Mouse (Mus musculus) ES-E14 (cell line): ENCODE measurements around the gene Otop2. TPM values are rescaled to one million over a fixed set of nuclear protein-coding genes. Genes with fewer than 3 reads are reported as not detected.

Source experiments
- DNase-seq: peaks from one replicate; pipeline ENCODE4 v3.0.0-alpha.2; 2013; ENCODE audit warnings: low read depth, low spot score
- H3K27ac ChIP-seq: 2 replicates; pipeline ENCODE4 v1.5.1; 2012; ENCODE audit warnings: low read depth, mild to moderate bottlenecking, low read length, moderate library complexity, mixed read lengths; ENCODE audit not compliant: poor library complexity, insufficient read depth, severe bottlenecking
- H3K36me3 ChIP-seq: 2 replicates; pipeline ENCODE4 v1.6.1; 2012; ENCODE audit warnings: mild to moderate bottlenecking, low read length, moderate library complexity, mixed read lengths; ENCODE audit not compliant: control insufficient read depth, poor library complexity, insufficient read depth, severe bottlenecking
- H3K4me1 ChIP-seq, 2 experiments: fragments of 150-350 bp in 1 of 2; sonication (generic) in 1 of 2; 2 replicates each; pipeline ENCODE4 v1.6.1; 2012; ENCODE audit warnings: low read length in 2 of 2, mild to moderate bottlenecking in 1 of 2, mixed read lengths in 1 of 2; ENCODE audit not compliant: control insufficient read depth in 2 of 2, insufficient read depth in 2 of 2, poor library complexity in 1 of 2
- H3K4me3 ChIP-seq, 2 experiments: fragments of 150-350 bp in 1 of 2; sonication (generic) in 1 of 2; 2 replicates each; pipeline ENCODE4 v1.5.1; 2012; ENCODE audit warnings: low read length in 2 of 2, low read depth in 1 of 2, mild to moderate bottlenecking in 1 of 2, mixed read lengths in 1 of 2; ENCODE audit not compliant: insufficient read depth in 1 of 2, poor library complexity in 1 of 2, severe bottlenecking in 1 of 2
- H3K9ac ChIP-seq: 2 replicates; pipeline ENCODE4 v1.6.1; 2012; ENCODE audit warnings: low read depth, mild to moderate bottlenecking, low read length, mixed read lengths; ENCODE audit not compliant: poor library complexity, insufficient read depth, severe bottlenecking
- H3K9me3 ChIP-seq: fragments of 150-350 bp; sonication (generic); 2 replicates; pipeline ENCODE4 v1.6.1; 2012; ENCODE audit warnings: low read depth, mild to moderate bottlenecking, low read length; ENCODE audit not compliant: control insufficient read depth, insufficient read depth
- CHD2 ChIP-seq: IDR thresholded peaks from 2 replicates; pipeline ENCODE4 v1.6.1; 2014; ENCODE audit warnings: mild to moderate bottlenecking, low read depth, low read length, inconsistent platforms
- HCFC1 ChIP-seq: IDR thresholded peaks from 2 replicates; pipeline ENCODE4 v1.6.1; 2012; ENCODE audit warnings: low read length, inconsistent platforms, borderline replicate concordance; ENCODE audit not compliant: insufficient read depth
- MAFK ChIP-seq: IDR thresholded peaks from 2 replicates; pipeline ENCODE4 v1.6.1; 2014; ENCODE audit warnings: mild to moderate bottlenecking, low read depth, low read length, inconsistent platforms; ENCODE audit not compliant: insufficient read depth
- ZC3H11A ChIP-seq: IDR thresholded peaks from 2 replicates; pipeline ENCODE4 v1.6.1; 2012; ENCODE audit warnings: low read depth, mild to moderate bottlenecking, inconsistent platforms, low read length, borderline replicate concordance
- ZNF384 ChIP-seq: IDR thresholded peaks from 2 replicates; pipeline ENCODE4 v1.6.1; 2012; ENCODE audit warnings: low read depth, low read length, inconsistent platforms
- in situ Hi-C, 2 experiments: fragments of 600-800 bp; cut with MboI; formaldehyde crosslinking; loops; one replicate each; pipeline ENCODE4 v1.15.1; 2025; ENCODE audit warnings: low sequenced_read_pairs in 2 of 2, inconsistent platforms in 1 of 2; ENCODE audit not compliant: unreplicated experiment in 2 of 2
- total RNA-seq: library from RNA; depleted of rRNA; stranded (reverse); fragments of 300-350 nt; gene quantifications from 2 replicates; pipeline ENCODE4 v1.2.3, GENCODE M21; 2012; rRNA removed

The Otop2 gene
- total RNA-seq, 1 experiment = 0.18 TPM

DNA sequence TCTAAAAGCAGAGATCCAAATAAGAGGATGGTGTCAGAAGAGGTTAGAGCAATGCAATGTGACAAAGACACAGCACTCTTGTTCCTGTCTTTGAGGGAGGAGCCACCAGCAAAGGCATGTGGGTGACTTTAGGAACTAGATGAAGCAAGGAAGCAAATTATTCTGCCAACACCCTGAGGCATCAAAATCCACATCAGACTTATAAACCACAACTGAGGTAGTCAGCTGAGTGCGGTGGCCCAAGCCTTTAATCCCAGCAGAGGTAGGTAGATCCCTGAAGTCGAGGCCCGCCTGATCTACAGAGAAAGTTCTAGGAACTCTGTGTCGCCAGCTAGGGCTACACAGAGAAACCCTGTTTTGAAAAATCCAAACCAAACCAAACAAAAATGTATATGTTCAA is 70.3 kb downstream of the Otop2 start:
- peaks cover 0 to 2% of the 10 kb centered on the region in 2 experiments; a peak in 1 of 4 replicates for H3K4me1 ChIP-seq
- H3K9ac ChIP-seq = no peak overlapping the region
- no peaks in the 10 kb centered on the region for H3K36me3 ChIP-seq
- DNase-seq = no peak
- no peak overlapping the region for H3K27ac ChIP-seq
- H3K4me3 ChIP-seq = no peak overlapping the region
- TF ChIP-seq ZC3H11A (no peak), MAFK (no peak), ZNF384 (no peak), HCFC1 (no peak), CHD2 (no peak)
- in situ Hi-C loops = no loop called here
- no peaks in the 10 kb centered on the region for H3K9me3 ChIP-seq

DNA sequence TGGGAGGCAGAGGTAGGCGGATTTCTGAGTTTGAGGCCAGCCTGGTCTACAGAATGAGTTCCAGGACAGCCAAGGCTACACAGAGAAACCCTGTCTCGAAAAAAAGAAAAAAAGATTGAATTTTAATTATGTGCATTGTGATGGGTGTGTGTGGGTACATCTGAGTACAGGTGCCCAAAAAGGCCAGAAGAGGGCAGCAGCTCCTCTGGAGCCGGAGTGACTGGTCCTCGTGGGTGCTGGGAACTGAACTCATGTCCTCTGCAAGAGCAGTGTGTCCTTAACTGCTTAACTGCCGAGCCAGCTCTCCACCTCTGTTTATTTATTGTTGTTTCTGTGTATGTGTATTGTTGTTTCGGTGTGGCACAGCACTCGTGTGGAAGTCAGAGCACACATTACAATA is 70.9 kb downstream of the Otop2 start:
- no peak overlapping the region for H3K9ac ChIP-seq
- in situ Hi-C loops = no loop called here
- H3K4me3 ChIP-seq = no peak overlapping the region
- H3K9me3 ChIP-seq = no peaks in the 10 kb centered on the region
- DNase-seq = no peak
- peaks cover 0 to 2% of the 10 kb centered on the region in 2 experiments; a peak in 1 of 4 replicates for H3K4me1 ChIP-seq
- no peak overlapping the region for H3K27ac ChIP-seq
- H3K36me3 ChIP-seq = no peaks in the 10 kb centered on the region
- TF ChIP-seq MAFK = no peak
- TF ChIP-seq ZC3H11A = no peak
- TF ChIP-seq ZNF384 = no peak
- TF ChIP-seq CHD2 = no peak
- TF ChIP-seq HCFC1 = no peak

DNA sequence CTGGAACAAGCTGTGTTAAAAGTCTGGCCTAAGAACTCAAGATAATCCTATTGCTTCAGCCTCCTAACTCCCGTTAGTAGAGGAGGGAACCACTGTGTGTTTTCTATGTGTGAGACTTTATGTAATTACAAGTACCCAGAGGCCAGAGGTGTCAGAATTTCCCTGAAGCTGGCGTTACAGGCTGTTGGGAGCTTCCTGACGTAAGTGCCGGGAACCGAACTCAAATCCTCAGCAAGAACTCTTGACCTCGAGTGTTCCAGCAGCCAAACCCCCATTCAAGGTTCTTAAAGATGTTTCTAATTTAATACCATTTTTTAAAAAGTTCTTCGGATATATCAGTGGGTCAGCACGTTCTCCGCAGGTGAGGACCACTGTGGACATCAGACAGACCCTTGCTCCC is 74.3 kb downstream of the Otop2 start:
- no peaks in the 10 kb centered on the region for H3K36me3 ChIP-seq
- H3K4me1 ChIP-seq = peaks cover 0 to 19% of the 10 kb centered on the region in 2 experiments; a peak in 2 of 4 replicates
- no peak for DNase-seq
- H3K9ac ChIP-seq = no peak overlapping the region
- H3K27ac ChIP-seq = no peak overlapping the region
- TF ChIP-seq HCFC1 (no peak), MAFK (no peak), ZNF384 (no peak), CHD2 (no peak), ZC3H11A (no peak)
- peak overlapping the region in 1 of 2 experiments; percentile 89; a peak in 2 of 4 replicates for H3K4me3 ChIP-seq
- in situ Hi-C loops = no loop called here
- no peaks in the 10 kb centered on the region for H3K9me3 ChIP-seq

Other genes with a start within 250 kb of the Otop2 start
- gene Cd300e, start 245.0 kb upstream of the Otop2 start, total RNA-seq = 0.09 and 0.11 TPM in 2 replicates
- 0.67 and 0.85 TPM in 2 replicates for gene Rab37, start 215.7 kb upstream of the Otop2 start, total RNA-seq
- gene Cd300lf, start 173.2 kb upstream of the Otop2 start, total RNA-seq = 0.40 and 0.42 TPM in 2 replicates
- gene Slc9a3r1, start 143.8 kb upstream of the Otop2 start, total RNA-seq = 40.3 and 43.9 TPM in 2 replicates
- gene Tmem104, start 119.7 kb upstream of the Otop2 start, total RNA-seq = 14.7 and 17.2 TPM in 2 replicates
- 16.9 and 19.3 TPM in 2 replicates for gene Nat9, start 119.3 kb upstream of the Otop2 start, total RNA-seq
- gene Grin2c, start 39.9 kb upstream of the Otop2 start, total RNA-seq = 0.21 and 0.22 TPM in 2 replicates
- 12.1 and 21.0 TPM in 2 replicates for gene Fdxr, start 30.1 kb upstream of the Otop2 start, total RNA-seq
- gene Fads6, start 9.5 kb upstream of the Otop2 start, total RNA-seq = 2.1 and 3.7 TPM in 2 replicates
- 0.11 TPM in 1 of 2 replicates, not detected in the other for gene Ush1g, start 14.9 kb downstream of the Otop2 start, total RNA-seq
- not detected in 2 replicates for gene Otop3, start 27.6 kb downstream of the Otop2 start, total RNA-seq
- 2.4 and 2.8 TPM in 2 replicates for gene Hid1, start 60.6 kb downstream of the Otop2 start, total RNA-seq
- 8.5 and 10.4 TPM in 2 replicates for gene Cdr2l, start 74.8 kb downstream of the Otop2 start, total RNA-seq
- gene Mrpl58, start 96.6 kb downstream of the Otop2 start, total RNA-seq = 79.5 and 89.3 TPM in 2 replicates
- 275 and 342 TPM in 2 replicates for gene Atp5h, start 112.8 kb downstream of the Otop2 start, total RNA-seq
- gene Kctd2, start 113.0 kb downstream of the Otop2 start, total RNA-seq = 14.0 and 19.5 TPM in 2 replicates
- 0.31 and 0.58 TPM in 2 replicates for gene Trim80, start 133.4 kb downstream of the Otop2 start, total RNA-seq
- gene Slc16a5, start 155.3 kb downstream of the Otop2 start, total RNA-seq = 1.1 and 1.6 TPM in 2 replicates
- gene Armc7, start 168.5 kb downstream of the Otop2 start, total RNA-seq = 4.8 and 5.0 TPM in 2 replicates
- 37.2 and 50.5 TPM in 2 replicates for gene Nt5c, start 184.7 kb downstream of the Otop2 start, total RNA-seq
- gene Jpt1, start 207.2 kb downstream of the Otop2 start, total RNA-seq = 164 and 205 TPM in 2 replicates
- 325 and 579 TPM in 2 replicates for gene Sumo2, start 229.1 kb downstream of the Otop2 start, total RNA-seq